Mouse (Mus musculus) neural tube, embryonic 10.5 days (tissue): ENCODE data around the gene Hebp2.
"Not testable (repeated sequence)": the region's sequence is repeated elsewhere in the genome, so short reads cannot be mapped to it uniquely, and the experiment has no call there.

Experiments
- DNase-seq: peaks from one replicate; pipeline ENCODE4 v3.0.0-alpha.2; 2017; ENCODE audit warnings: low spot score; ENCODE audit errors: extremely low spot score

Hebp2 gene

DNA sequence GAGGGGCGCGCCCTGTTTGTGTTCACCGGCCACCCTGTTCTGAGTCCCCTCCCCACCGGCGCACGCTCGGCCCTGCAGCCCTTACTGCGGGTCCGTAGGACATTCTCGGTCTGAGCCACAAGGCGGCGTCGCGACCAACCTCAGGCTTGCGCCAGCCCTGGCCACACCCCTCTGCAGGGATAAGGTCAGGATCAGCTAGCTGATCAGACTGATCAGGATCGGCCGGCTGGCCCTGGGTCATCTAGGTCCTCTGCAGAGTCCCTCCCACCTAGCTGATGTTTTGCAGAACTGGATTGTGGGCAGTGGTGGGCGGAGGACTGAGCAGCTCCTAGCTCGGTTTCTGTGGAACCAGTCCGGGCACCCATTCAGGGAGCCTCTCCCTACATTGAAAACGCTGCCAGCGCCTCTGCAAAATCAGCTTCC, at the start of gene Hebp2:
Hebp2 (minus strand) TSS at position 264 of the 423 bp plus-strand sequence.
- DNase-seq: peak; percentile 85

- DNase-seq: no peak
Observed at GRCm38 (mm10) chr10:18589455-18589854, 43.6 kb upstream of the Hebp2 start.

GRCm38 (mm10) chr10:18584188-18584587, 38.3 kb upstream of the Hebp2 start:
- DNase-seq: no peak

GRCm38 (mm10) chr10:18572581-18572980, 26.7 kb upstream of the Hebp2 start:
- DNase-seq: no peak

DNA sequence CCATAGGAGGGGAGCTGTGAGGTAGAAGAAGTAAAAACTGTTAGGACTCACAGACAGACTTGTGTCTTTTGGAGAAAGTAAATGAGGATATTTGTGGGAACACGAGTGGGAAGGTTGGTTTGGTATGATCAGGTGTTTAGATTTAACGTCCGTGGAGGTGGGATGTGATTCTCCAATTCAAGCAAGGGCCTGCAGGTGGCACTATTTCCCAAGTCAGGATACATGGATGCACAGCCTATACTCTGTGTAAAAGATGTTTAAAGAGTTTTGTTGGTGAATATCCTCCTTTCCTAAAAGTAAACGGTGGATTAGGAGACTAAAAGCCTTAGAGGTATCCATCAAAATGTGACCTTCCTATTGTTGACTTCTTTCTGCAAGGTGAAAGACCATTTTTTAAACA, 17.1 kb upstream of the Hebp2 start:
- DNase-seq: peak; percentile 37

DNA sequence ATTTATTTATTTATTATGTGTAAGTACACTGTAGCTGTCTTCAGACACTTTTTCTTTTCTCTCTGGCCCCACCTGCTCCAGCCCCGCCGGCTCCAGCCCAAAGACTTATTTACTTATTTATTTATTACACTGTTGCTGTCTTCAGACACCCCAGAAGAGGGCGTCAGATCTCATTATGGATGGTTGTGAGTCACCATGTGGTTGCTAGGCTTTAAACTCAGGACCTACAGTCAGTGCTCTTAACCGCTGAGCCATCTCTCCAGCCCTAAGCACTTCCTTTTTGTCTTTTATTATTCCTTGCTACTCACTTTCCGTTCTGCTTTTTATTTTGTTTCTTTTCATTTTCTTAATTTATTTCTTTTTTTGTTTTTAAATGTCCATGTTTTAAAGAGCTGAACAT, 15.6 kb upstream of the Hebp2 start:
- no peak for DNase-seq

- DNase-seq: not testable (repeated sequence)
Observed at GRCm38 (mm10) chr10:18559076-18559475, 13.2 kb upstream of the Hebp2 start.

GRCm38 (mm10) chr10:18549321-18550216, 3.7 kb upstream of the Hebp2 start:
- DNase-seq: peak; percentile 63

- no peak for DNase-seq
Observed at GRCm38 (mm10) chr10:18547381-18547780, 1.5 kb upstream of the Hebp2 start.

- DNase-seq: peak; percentile 26
Observed at GRCm38 (mm10) chr10:18545309-18545708, 567 bp downstream of the Hebp2 start.

DNA sequence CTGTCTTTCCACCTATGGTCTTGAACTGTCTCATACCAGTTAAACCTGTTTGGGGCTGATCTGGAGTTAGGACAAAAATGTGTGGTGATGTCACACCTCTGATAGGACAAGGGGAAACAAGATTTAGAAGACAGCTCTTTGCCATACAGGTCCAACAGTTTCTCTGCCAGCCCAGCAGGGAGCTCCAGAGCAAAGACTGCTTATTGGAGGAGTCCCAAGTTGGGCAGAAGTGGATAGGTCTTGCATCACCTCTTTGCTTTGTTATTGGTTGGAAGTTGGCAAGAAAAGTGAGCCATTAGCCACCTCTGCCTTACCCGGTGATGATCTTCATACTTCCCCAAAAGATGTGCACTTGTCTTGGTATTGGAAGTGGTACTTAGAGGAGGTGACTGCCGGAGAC, 9.0 kb downstream of the Hebp2 start:
- no peak for DNase-seq

- DNase-seq: no peak
Observed at GRCm38 (mm10) chr10:18532293-18532692, 13.6 kb downstream of the Hebp2 start.

GRCm38 (mm10) chr10:18530161-18530560, 15.7 kb downstream of the Hebp2 start:
- DNase-seq: no peak

DNA sequence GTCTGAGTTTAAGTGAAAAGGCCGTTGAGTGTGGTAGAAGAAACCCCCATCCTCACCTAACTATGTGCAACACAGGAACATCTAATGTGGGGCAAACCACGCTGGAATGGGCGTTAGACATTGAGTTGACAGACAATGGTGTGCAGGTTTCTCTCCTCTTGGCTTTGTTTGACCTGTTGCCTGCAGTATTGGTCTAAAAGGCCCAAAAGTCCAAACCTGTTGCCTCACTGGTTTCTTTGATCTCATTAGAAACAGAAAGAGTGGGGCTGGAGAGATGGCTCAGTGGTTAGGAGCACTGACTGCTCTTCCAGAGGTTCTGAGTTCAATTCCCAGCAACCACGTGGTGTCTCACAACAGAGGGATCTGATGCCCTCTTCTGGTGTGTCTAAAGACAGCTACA, 16.7 kb downstream of the Hebp2 start:
- DNase-seq: no peak

DNA sequence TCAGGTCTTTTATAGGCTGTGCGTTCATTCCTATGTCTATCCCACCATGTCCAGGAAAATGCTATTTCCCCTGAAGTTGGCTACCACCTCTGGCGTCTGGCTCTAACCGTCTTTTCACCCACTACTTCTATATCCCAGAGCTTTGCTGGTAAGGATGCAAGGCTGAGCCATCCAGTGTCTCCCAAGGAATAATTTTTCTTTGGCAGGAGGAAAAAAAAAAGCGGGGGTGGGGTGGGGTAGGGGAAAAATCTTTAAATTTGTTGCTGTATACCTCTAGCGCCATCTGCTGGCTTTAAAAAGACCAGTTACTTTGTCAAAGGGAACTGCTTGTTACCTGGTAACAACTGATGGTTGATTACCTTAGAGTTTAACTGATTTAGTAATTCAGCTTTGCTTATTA, 17.4 kb downstream of the Hebp2 start:
- no peak for DNase-seq

DNA sequence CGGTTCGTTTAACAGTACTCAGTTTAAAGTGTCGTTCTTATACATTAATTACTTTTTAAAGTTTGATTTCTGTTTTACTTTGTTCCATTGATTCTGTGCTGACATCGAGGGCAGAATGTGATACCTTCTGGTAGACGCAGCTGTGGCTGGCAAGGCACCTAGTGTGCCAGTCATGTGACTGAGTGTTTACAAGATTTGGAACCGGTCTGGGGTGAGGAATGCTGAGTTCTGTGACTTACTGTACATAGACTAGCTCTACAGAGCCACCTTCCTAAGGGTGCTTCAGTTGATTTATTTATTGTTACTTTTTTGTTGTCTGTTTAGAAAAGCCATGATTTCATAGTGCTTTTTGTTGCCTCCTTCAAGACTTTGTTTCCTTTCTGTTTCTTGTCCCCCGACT, 18.1 kb downstream of the Hebp2 start:
- no peak for DNase-seq

DNA sequence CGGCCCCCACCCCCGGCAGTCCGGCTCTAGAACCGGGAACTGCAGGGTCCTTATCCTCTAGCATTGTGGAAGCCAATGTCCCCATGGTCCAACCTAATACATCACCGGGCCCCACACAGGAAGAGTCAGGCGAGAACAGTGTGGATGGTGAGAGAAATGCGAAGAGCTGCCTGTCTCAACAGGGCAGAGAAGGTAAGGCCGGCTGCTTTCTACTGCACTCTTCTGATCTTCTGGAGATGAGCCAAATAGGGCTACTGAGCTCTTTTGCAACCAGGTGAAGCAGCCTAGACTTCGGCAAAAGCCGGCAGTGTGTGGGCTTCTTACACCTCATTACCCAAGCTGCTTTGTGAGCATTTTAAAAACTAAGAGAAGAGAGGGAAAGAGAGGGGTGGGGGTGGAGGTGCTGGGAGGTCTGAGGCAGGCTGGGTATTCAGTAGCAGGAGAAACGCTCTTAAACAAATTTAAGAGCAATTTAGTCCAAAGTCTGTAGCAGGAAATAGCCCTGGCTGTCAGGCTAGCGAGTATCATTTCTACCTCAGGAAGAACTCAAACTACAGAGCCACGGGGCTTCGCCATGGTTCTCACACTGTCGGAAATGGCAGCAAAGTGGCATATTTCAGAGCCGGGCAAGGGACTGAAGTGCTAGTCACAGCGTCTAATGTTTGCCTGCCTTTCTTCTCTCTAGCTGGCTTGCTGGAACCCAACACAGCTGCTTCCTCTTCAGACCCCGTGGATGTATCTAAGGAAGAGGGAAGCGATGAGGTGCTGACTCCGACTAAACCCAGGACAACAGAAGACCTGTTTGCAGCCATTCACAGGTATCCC, 18.8 kb downstream of the Hebp2 start:
- no peak for DNase-seq

- DNase-seq: no peak
Observed at GRCm38 (mm10) chr10:18526184-18526850, 19.6 kb downstream of the Hebp2 start.

GRCm38 (mm10) chr10:18525726-18526125, 20.1 kb downstream of the Hebp2 start:
- no peak for DNase-seq

DNA sequence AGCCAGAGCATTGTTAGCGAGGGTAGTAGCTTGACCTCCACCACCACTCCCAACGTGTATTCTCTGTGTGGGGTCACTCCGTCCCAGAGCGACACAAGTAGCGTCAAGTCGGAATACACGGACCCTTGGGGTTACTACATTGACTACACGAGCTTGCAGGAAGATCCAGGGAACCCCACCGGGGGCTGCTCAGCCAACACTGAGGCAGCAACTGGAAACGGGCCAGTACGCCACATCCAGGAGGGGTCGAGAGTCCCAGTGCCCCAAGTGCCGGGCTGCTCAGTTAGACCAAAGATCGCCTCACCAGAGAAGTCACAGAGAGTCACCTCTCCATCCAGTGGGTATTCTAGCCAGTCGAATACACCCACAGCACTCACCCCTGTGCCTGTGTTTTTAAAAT, 20.6 kb downstream of the Hebp2 start:
- DNase-seq: no peak

DNA sequence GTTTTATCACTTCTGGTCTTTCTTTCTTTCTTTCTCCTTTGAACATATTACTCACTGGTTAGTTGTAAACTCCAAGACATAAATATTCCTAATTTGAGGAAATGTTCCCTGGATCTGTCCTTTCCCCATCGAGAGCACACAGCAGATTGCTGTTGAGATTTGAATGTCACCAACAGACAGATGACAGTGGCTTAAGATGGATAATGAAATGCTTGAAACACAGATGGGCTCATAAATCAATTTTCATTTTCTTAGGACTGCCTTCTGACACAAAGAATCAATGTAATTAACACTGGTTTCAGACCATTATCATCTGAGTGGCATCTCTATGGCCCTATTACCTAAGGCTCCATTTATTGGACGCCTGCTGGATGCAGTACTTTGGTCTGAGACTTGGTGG, 23.3 kb downstream of the Hebp2 start:
- no peak for DNase-seq

DNA sequence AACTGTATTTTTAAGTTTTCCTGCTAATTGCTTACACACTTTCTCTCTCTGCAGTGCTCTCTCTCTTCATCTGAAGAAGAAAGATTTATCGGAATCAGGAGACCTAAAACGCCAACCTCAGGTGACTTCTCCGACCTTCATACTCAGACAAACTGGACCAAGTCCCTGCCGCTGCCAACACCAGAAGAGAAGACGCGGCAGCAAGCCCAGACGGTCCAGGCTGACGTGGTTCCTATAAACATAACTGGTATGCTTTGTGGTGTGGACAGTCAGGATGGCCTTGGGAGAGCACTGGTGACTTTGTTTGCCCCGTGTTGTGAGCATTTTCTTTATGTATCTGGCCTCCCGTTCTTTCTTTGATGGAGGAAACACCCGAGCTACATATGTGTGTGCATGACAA, 34.4 kb downstream of the Hebp2 start:
- no peak for DNase-seq
